Mouse (Mus musculus) bone marrow, adult 2 months (tissue): ENCODE results near the gene Pdgfb. TPM values are rescaled to one million over a fixed set of nuclear protein-coding genes. Genes with fewer than 3 reads are reported as not detected.

ENCODE experiments used
- H3K27ac ChIP-seq: fragments of 200-500 bp; 2 replicates; pipeline ENCODE4 v1.5.1; 2012; ENCODE audit warnings: low read depth, mild to moderate bottlenecking, control low read depth, inconsistent platforms, low read length; ENCODE audit not compliant: control insufficient read depth, poor library complexity, insufficient read depth
- H3K4me1 ChIP-seq: fragments of 200-500 bp; 2 replicates; pipeline ENCODE4 v1.6.1; 2011; ENCODE audit warnings: low read length; ENCODE audit not compliant: control insufficient read depth, insufficient read depth
- H3K4me3 ChIP-seq: fragments of 200-500 bp; replicated peaks from 2 replicates; pipeline ENCODE3; 2011; ENCODE audit warnings: mild to moderate bottlenecking, low read depth, low read length, control low read depth; ENCODE audit not compliant: control insufficient read depth
- CTCF ChIP-seq: fragments of 200-500 bp; IDR thresholded peaks from 2 replicates; pipeline ENCODE4 v1.5.1; 2011; ENCODE audit warnings: low read length, control low read depth; ENCODE audit not compliant: control insufficient read depth, insufficient read depth
- POLR2A ChIP-seq: fragments of 200-500 bp; IDR thresholded peaks from 2 replicates; pipeline ENCODE4 v1.6.1; 2011; ENCODE audit warnings: low read depth, mild to moderate bottlenecking, control low read depth, low read length, borderline replicate concordance; ENCODE audit not compliant: control insufficient read depth
- WGBS: fragments of 180-500 bp; shearing (Covaris S2); methylation state at CpG from one replicate; pipeline ENCODE4 v1.1.7; 2018; 5-methylcytosine and 5-hydroxymethylcytosine counted together
- polyA plus RNA-seq: library from polyadenylated mRNA; stranded (reverse); fragments of >200 nt; gene quantifications from 2 replicates; pipeline ENCODE4 v1.2.4, GENCODE M21; 2011; ENCODE audit warnings: low replicate concordance; ENCODE audit not compliant: missing spikeins, insufficient read depth, insufficient read length

Gene Pdgfb
- polyA plus RNA-seq, 1 experiment: 4.1 TPM

GRCm38 (mm10) chr15:80030399-80030798 lies 15.6 kb upstream of the Pdgfb start:
- TF ChIP-seq CTCF (no peak), POLR2A (no peak)
- no peaks in the 10 kb centered on the region for H3K4me1 ChIP-seq
- no peak overlapping the region for H3K27ac ChIP-seq
- H3K4me3 ChIP-seq: no peak overlapping the region
- WGBS: 51% methylated on average over 10 of the region's 10 CpGs

GRCm38 (mm10) chr15:80028862-80029261 lies 14.1 kb upstream of the Pdgfb start:
- no peaks in the 10 kb centered on the region for H3K4me1 ChIP-seq
- WGBS: 31% methylated on average over 5 of the region's 5 CpGs

GRCm38 (mm10) chr15:80026689-80027353 lies 12.0 kb upstream of the Pdgfb start:
- Histone ChIP-seq H3K27ac (no peak overlapping the region), H3K4me1 (no peaks in the 10 kb centered on the region), H3K4me3 (no peak overlapping the region)
- TF ChIP-seq CTCF (no peak), POLR2A (no peak)
- WGBS: 81% methylated on average over 14 of the region's 14 CpGs

More at GRCm38 (mm10) chr15:80028862-80029261, 14.1 kb upstream of the Pdgfb start:
- H3K4me3 ChIP-seq: no peak overlapping the region
- H3K27ac ChIP-seq: no peak overlapping the region
- TF ChIP-seq POLR2A (no peak), CTCF (no peak)

- no peak for TF ChIP-seq POLR2A
- Histone ChIP-seq H3K4me3 (no peak overlapping the region), H3K27ac (no peak overlapping the region), H3K4me1 (no peaks in the 10 kb centered on the region)
- WGBS: 84% methylated on average over 5 of the region's 5 CpGs
Observed at GRCm38 (mm10) chr15:80026061-80026460, 11.3 kb upstream of the Pdgfb start.

GRCm38 (mm10) chr15:80025615-80026014 lies 10.8 kb upstream of the Pdgfb start:
- WGBS: 57% methylated on average over 7 of the region's 7 CpGs
- H3K27ac ChIP-seq: no peak overlapping the region
- H3K4me1 ChIP-seq: no peaks in the 10 kb centered on the region
- no peak overlapping the region for H3K4me3 ChIP-seq
- no peak for TF ChIP-seq POLR2A
- TF ChIP-seq CTCF: no peak

GRCm38 (mm10) chr15:80024331-80025313 lies 9.8 kb upstream of the Pdgfb start:
- 45% methylated on average over 11 of the region's 11 CpGs for whole genome bisulfite sequencing
- Histone ChIP-seq H3K4me1 (no peaks in the 10 kb centered on the region), H3K27ac (no peak overlapping the region), H3K4me3 (no peak overlapping the region)
- TF ChIP-seq CTCF: no peak
- TF ChIP-seq POLR2A: peak; percentile 14; the same call in 1 of the 2 replicates

- Histone ChIP-seq H3K4me3 (no peak overlapping the region), H3K27ac (no peak overlapping the region), H3K4me1 (no peaks in the 10 kb centered on the region)
- 68% methylated on average over 4 of the region's 4 CpGs for WGBS
- TF ChIP-seq POLR2A (no peak), CTCF (no peak)
Observed at GRCm38 (mm10) chr15:80020516-80020915, 5.7 kb upstream of the Pdgfb start.

- 85% methylated on average over 4 of the region's 4 CpGs for WGBS
- Histone ChIP-seq H3K4me3 (no peak overlapping the region), H3K27ac (no peak overlapping the region), H3K4me1 (no peaks in the 10 kb centered on the region)
- no peak for TF ChIP-seq CTCF
- no peak for TF ChIP-seq POLR2A
Observed at GRCm38 (mm10) chr15:80019625-80020024, 4.8 kb upstream of the Pdgfb start.
